Mouse (Mus musculus) midbrain, embryonic 14.5 days (tissue): ENCODE results near the gene Hepacam. TPM values are rescaled to one million over a fixed set of nuclear protein-coding genes. Genes with fewer than 3 reads are reported as not detected.

Experiments used
- ATAC-seq: fragments of 200-750 bp; cut with Nextera tagmentation; 2 replicates; pipeline ENCODE4 v1.8.0; 2017; ENCODE audit warnings: moderate number of reproducible peaks, moderate library complexity; ENCODE audit not compliant: low FRiP score, low TSS enrichment
- DNase-seq: peaks from one replicate; pipeline ENCODE4 v3.0.0-alpha.2; 2015
- H3K27ac ChIP-seq: fragments of 300-500 bp; sonication (generic); replicated peaks from 2 replicates; pipeline ENCODE4 v1.5.1; 2014; ENCODE audit warnings: mild to moderate bottlenecking, low read depth, low read length, moderate library complexity
- H3K27me3 ChIP-seq: fragments of 300-500 bp; sonication (generic); 2 replicates; pipeline ENCODE4 v1.6.1; 2014; ENCODE audit warnings: low read length, control low read depth, mixed read lengths; ENCODE audit not compliant: control insufficient read depth, insufficient read depth
- H3K36me3 ChIP-seq: fragments of 300-500 bp; sonication (generic); 2 replicates; pipeline ENCODE4 v1.6.1; 2014; ENCODE audit warnings: low read length, control low read depth; ENCODE audit not compliant: control insufficient read depth, insufficient read depth
- H3K4me1 ChIP-seq: fragments of 300-500 bp; sonication (generic); 2 replicates; pipeline ENCODE4 v1.6.1; 2014; ENCODE audit warnings: mild to moderate bottlenecking, antibody characterized with exemption, low read length, control low read depth; ENCODE audit not compliant: control insufficient read depth, insufficient read depth
- H3K4me2 ChIP-seq: fragments of 300-500 bp; sonication (generic); 2 replicates; pipeline ENCODE4 v1.6.1; 2014; ENCODE audit warnings: mild to moderate bottlenecking, low read length, moderate library complexity
- H3K4me3 ChIP-seq: fragments of 300-500 bp; sonication (generic); replicated peaks from 2 replicates; pipeline ENCODE4 v1.5.1; 2014; ENCODE audit warnings: low read depth, low read length
- H3K9ac ChIP-seq: fragments of 300-500 bp; sonication (generic); replicated peaks from 2 replicates; pipeline ENCODE4 v1.6.1; 2014; ENCODE audit warnings: mild to moderate bottlenecking, low read length, moderate library complexity
- H3K9me3 ChIP-seq: fragments of 300-500 bp; sonication (generic); 2 replicates; pipeline ENCODE4 v1.6.1; 2016; ENCODE audit warnings: low read length, control low read depth, mixed read lengths; ENCODE audit not compliant: control insufficient read depth
- WGBS: fragments of 180-500 bp; shearing (Covaris S2); extraction: QIAGEN DNeasy Blood & Tissue Kit; methylation state at CpG from one replicate; pipeline ENCODE4 v1.1.7; 2014; 5-methylcytosine and 5-hydroxymethylcytosine counted together
- polyA plus RNA-seq: library from polyadenylated mRNA; unstranded; fragments of >200 nt; fragmentation: Nextera tagmentation; extraction: Ambion mirVana; gene quantifications from 2 replicates; pipeline ENCODE4 v1.2.1, GENCODE M21; 2014

The Hepacam gene
- polyA plus RNA-seq, 1 experiment from 2014 or later, result 6.1 TPM

GRCm38 (mm10) chr9:37358713-37359330, 8.3 kb upstream of the Hepacam start:
- Histone ChIP-seq H3K4me2 (no peak overlapping the region), H3K27me3 (no peaks in the 10 kb centered on the region), H3K9me3 (no peaks in the 10 kb centered on the region), H3K4me3 (no peak overlapping the region), H3K4me1 (peaks cover 9% of the 10 kb centered on the region; the same call in 1 of the 2 replicates), H3K36me3 (no peaks in the 10 kb centered on the region), H3K27ac (peak overlapping the region; percentile 70), H3K9ac (no peak overlapping the region)
- WGBS, result 38% methylated on average over 7 of the region's 7 CpGs
- ATAC-seq (peak; percentile 51), DNase-seq (peak; percentile 66)

- Histone ChIP-seq H3K4me1 (peaks cover 9% of the 10 kb centered on the region; the same call in 1 of the 2 replicates), H3K9me3 (no peaks in the 10 kb centered on the region), H3K4me2 (no peak overlapping the region), H3K9ac (no peak overlapping the region), H3K4me3 (no peak overlapping the region), H3K27ac (peak overlapping the region; percentile 70), H3K36me3 (no peaks in the 10 kb centered on the region), H3K27me3 (no peaks in the 10 kb centered on the region)
- DNase-seq, result peak; percentile 81
- WGBS, result 7% methylated on average over 6 of the region's 6 CpGs
- peak; percentile 70 for ATAC-seq
These were observed 7.6 kb upstream of the Hepacam start for GRCm38 (mm10) chr9:37359331-37360220.

GRCm38 (mm10) chr9:37362084-37362483, 5.1 kb upstream of the Hepacam start:
- Histone ChIP-seq H3K36me3 (no peaks in the 10 kb centered on the region), H3K27me3 (no peaks in the 10 kb centered on the region), H3K9ac (no peak overlapping the region), H3K27ac (no peak overlapping the region), H3K4me3 (no peak overlapping the region), H3K4me1 (peaks cover 9% of the 10 kb centered on the region; the same call in 1 of the 2 replicates), H3K4me2 (no peak overlapping the region), H3K9me3 (no peaks in the 10 kb centered on the region)
- ATAC-seq (no peak), DNase-seq (no peak)

- DNase-seq (no peak), ATAC-seq (no peak)
- Histone ChIP-seq H3K9me3 (no peaks in the 10 kb centered on the region), H3K36me3 (no peaks in the 10 kb centered on the region), H3K4me3 (no peak overlapping the region), H3K4me2 (no peak overlapping the region), H3K27ac (no peak overlapping the region), H3K27me3 (no peaks in the 10 kb centered on the region), H3K9ac (no peak overlapping the region), H3K4me1 (peaks cover 9% of the 10 kb centered on the region; the same call in 1 of the 2 replicates)
- 82% methylated on average over 1 of the region's 1 CpGs for WGBS
These were observed 4.3 kb upstream of the Hepacam start for GRCm38 (mm10) chr9:37362881-37363280.

GRCm38 (mm10) chr9:37363551-37363950, 3.6 kb upstream of the Hepacam start:
- Histone ChIP-seq H3K9ac (no peak overlapping the region), H3K27me3 (no peaks in the 10 kb centered on the region), H3K36me3 (no peaks in the 10 kb centered on the region), H3K4me2 (no peak overlapping the region), H3K4me3 (no peak overlapping the region), H3K9me3 (no peaks in the 10 kb centered on the region), H3K4me1 (peaks cover 9% of the 10 kb centered on the region; the same call in 1 of the 2 replicates), H3K27ac (no peak overlapping the region)
- 69% methylated on average over 3 of the region's 3 CpGs for WGBS
- DNase-seq, result no peak
- ATAC-seq, result no peak

- 58% methylated on average over 3 of the region's 3 CpGs for WGBS
- Histone ChIP-seq H3K27me3 (no peaks in the 10 kb centered on the region), H3K9me3 (no peaks in the 10 kb centered on the region), H3K9ac (no peak overlapping the region), H3K36me3 (no peaks in the 10 kb centered on the region), H3K4me2 (no peak overlapping the region), H3K4me3 (no peak overlapping the region), H3K4me1 (peaks cover 2% of the 10 kb centered on the region; the same call in 1 of the 2 replicates), H3K27ac (no peak overlapping the region)
- ATAC-seq (no peak), DNase-seq (no peak)
These were observed 2.8 kb upstream of the Hepacam start for GRCm38 (mm10) chr9:37364392-37364791.

- ATAC-seq, result no peak
- no peak overlapping the region for H3K4me2 ChIP-seq
- H3K27ac ChIP-seq, result no peak overlapping the region
- H3K4me3 ChIP-seq, result no peak overlapping the region
- no peak overlapping the region for H3K9ac ChIP-seq
- H3K9me3 ChIP-seq, result no peaks in the 10 kb centered on the region
- H3K4me1 ChIP-seq, result no peaks in the 10 kb centered on the region
- no peaks in the 10 kb centered on the region for H3K27me3 ChIP-seq
- H3K36me3 ChIP-seq, result no peaks in the 10 kb centered on the region
- no peak for DNase-seq
- 81% methylated on average over 5 of the region's 5 CpGs for WGBS
These were observed 1.4 kb upstream of the Hepacam start for GRCm38 (mm10) chr9:37365706-37366105.

GRCm38 (mm10) chr9:37368081-37368830, 1.1 kb downstream of the Hepacam start:
- Histone ChIP-seq H3K36me3 (no peaks in the 10 kb centered on the region), H3K9ac (no peak overlapping the region), H3K4me1 (no peaks in the 10 kb centered on the region), H3K9me3 (no peaks in the 10 kb centered on the region), H3K4me2 (no peak overlapping the region), H3K4me3 (no peak overlapping the region), H3K27ac (peak overlapping the region; percentile 60; the same call in 1 of the 2 replicates), H3K27me3 (no peaks in the 10 kb centered on the region)
- no peak for ATAC-seq
- 90% methylated on average over 11 of the region's 11 CpGs for WGBS
- DNase-seq, result no peak
